Mouse (Mus musculus): Measurements from ENCODE around the gene Skp2.

Gene Skp2

GRCm38 (mm10) chr15:9113556-9113955 lies 41.7 kb downstream of the Skp2 start:
- no peak for DNase-seq (ENCODE audit: low spot score)

- no peak for DNase-seq (ENCODE audit: low spot score)
Observed at GRCm38 (mm10) chr15:9111648-9112047, 43.6 kb downstream of the Skp2 start.

- DNase-seq (ENCODE audit: low spot score): no peak
Observed at GRCm38 (mm10) chr15:9110526-9111347, 44.5 kb downstream of the Skp2 start.

GRCm38 (mm10) chr15:9106303-9107074 lies 48.7 kb downstream of the Skp2 start:
- no peak for DNase-seq (ENCODE audit: low spot score)

GRCm38 (mm10) chr15:9100446-9101077 lies 54.7 kb downstream of the Skp2 start:
- no peak for DNase-seq (ENCODE audit: low spot score)

GRCm38 (mm10) chr15:9096865-9097264 lies 58.4 kb downstream of the Skp2 start:
- DNase-seq (ENCODE audit: low spot score): no peak

GRCm38 (mm10) chr15:9094366-9094750 lies 60.9 kb downstream of the Skp2 start:
- DNase-seq (ENCODE audit: low spot score): no peak

GRCm38 (mm10) chr15:9093598-9094365 lies 61.4 kb downstream of the Skp2 start:
- no peak for DNase-seq (ENCODE audit: low spot score)

GRCm38 (mm10) chr15:9090662-9091061 lies 64.6 kb downstream of the Skp2 start:
- no peak for DNase-seq (ENCODE audit: low spot score)

GRCm38 (mm10) chr15:9089136-9089720 lies 66.0 kb downstream of the Skp2 start:
- DNase-seq (ENCODE audit: low spot score): no peak

GRCm38 (mm10) chr15:9088683-9089072 lies 66.5 kb downstream of the Skp2 start:
- no peak for DNase-seq (ENCODE audit: low spot score)

- no peak for DNase-seq (ENCODE audit: low spot score)
Observed at GRCm38 (mm10) chr15:9087895-9088682, 67.1 kb downstream of the Skp2 start.

GRCm38 (mm10) chr15:9087421-9087820 lies 67.8 kb downstream of the Skp2 start:
- no peak for DNase-seq (ENCODE audit: low spot score)

- no peak for DNase-seq (ENCODE audit: low spot score)
Observed at GRCm38 (mm10) chr15:9086813-9087212, 68.4 kb downstream of the Skp2 start.

- DNase-seq (ENCODE audit: low spot score): no peak
Observed at GRCm38 (mm10) chr15:9082753-9083152, 72.5 kb downstream of the Skp2 start.

- no peak for DNase-seq (ENCODE audit: low spot score)
Observed at GRCm38 (mm10) chr15:9081294-9081693, 73.9 kb downstream of the Skp2 start.

- DNase-seq (ENCODE audit: low spot score): no peak
Observed at GRCm38 (mm10) chr15:9080206-9080605, 75.0 kb downstream of the Skp2 start.

- DNase-seq (ENCODE audit: low spot score): no peak
Observed at GRCm38 (mm10) chr15:9079626-9080025, 75.6 kb downstream of the Skp2 start.

- no peak for DNase-seq (ENCODE audit: low spot score)
Observed at GRCm38 (mm10) chr15:9078481-9079300, 76.5 kb downstream of the Skp2 start.

- DNase-seq (ENCODE audit: low spot score): no peak
Observed at GRCm38 (mm10) chr15:9075608-9076200, 79.5 kb downstream of the Skp2 start.
